Mouse (Mus musculus) monocyte, adult 2 months (primary cell): ENCODE results near the gene Mitd1.

Experiments used
- DNase-seq, 2 experiments: peaks; one replicate each; pipeline ENCODE4 v3.0.0; 2022; ENCODE audit warnings: low spot score in 2 of 2, low read depth in 1 of 2

Mitd1 gene

DNA sequence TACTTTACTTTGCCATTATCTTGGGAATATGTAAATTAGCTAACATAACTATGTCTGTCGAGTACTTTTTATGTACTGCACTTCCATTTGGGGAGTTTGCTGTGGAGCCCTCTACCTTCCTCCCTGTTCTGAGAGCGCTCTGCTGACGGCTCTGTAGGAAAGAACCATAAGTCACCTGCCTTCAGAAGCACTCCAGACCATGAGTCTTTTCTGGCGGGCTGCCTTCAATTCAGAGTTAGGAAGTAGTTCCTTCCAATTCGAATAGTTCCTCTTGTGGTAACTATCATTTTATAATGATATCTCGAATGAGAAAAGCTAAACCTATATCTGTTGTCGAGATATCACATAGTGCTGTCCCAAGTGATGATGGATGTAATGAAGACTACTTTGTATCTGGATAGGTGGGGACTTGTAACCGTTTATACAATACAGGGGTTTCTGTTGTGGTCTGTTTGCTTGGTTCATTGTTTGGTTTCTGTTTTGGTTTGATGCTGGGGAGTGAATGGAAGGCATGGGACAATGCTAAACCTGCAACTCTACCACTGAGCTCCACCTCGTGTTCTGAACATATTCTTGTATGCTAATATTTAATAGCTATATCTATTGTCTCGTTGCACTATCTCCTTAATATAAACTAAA, 22.4 kb downstream of the Mitd1 start:
- no peak for DNase-seq

DNA sequence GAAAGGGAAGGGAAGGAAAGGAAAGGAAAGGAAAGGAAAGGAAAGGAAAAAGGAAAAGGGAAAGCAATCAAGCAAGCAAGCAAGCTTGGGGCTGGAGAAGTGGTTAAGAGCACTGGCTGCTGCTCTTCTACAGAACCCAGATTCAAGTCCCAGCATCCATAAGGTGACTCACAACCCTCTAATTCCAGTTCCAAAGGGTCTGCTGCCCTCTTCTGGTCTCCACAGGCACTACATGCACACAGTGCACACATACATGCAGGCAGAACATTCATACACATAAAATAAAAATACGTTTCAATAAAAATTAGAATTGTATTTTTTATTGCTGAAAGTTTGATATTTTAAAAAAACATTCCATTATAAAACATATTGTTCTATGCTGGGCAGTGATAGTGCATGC, 23.2 kb downstream of the Mitd1 start:
- DNase-seq, result peak in 1 of 2 experiments; percentile 54

DNA sequence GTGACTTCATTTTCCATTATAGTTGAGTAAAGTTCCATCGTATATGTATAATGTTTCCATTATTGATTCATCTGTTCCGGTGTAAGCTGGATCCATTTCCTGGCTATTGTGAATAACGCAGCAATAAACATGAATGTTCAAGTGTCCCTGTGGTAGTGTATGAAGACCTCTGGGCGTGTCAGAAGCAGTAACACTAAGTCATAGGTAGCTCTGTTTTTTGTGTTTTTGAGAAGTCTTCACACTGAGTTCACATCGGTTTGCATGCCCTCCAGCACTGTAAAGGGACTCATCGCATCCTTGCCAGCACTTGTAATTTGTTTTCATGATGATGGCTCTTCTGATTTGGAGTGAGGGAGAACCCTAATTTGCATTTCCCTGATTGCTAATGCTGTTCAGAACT, 23.9 kb downstream of the Mitd1 start, which contains the start of gene Tsga10:
TSS of gene Tsga10 (minus strand) at position 144 of the 400 bp plus-strand sequence.
- DNase-seq, result no peak

DNA sequence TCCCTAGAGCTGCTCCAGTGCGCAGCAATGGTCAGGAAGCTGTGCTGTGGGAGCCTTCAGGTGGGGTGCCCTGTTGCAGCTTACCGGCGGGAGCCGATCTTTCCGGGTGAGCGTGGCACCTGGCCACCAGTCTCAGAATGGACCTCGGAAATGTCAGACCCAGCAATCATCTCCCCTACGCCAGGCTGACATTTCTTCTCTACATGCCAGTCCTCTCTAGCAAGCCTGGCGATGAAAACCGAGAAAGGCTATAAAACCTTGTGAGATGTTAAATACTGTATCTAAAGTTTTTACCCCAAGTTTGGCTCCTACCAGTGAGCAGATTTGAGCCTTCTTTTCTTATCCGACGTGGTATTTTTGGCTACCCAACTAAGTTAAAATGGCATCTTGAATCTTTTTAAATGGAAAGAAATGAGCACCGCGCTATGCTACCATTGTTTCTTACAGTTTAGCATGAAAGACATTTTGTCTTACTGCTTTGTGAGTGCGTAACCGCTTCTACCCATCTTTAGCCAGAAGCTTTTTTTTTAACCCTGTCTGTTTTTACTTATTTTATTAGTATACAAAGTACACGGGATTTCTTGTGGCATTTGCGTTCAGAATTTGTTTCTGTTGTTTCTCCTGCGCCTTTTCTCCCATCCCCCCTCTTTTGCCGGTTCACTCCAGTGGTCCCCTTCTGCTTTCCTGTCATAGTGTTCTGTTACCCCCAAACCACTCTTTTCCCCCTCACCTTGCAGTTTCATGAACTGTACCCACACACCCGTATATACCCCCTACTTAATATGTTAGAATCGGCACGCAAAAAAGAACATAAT, 24.6 kb downstream of the Mitd1 start:
- no peak for DNase-seq

DNA sequence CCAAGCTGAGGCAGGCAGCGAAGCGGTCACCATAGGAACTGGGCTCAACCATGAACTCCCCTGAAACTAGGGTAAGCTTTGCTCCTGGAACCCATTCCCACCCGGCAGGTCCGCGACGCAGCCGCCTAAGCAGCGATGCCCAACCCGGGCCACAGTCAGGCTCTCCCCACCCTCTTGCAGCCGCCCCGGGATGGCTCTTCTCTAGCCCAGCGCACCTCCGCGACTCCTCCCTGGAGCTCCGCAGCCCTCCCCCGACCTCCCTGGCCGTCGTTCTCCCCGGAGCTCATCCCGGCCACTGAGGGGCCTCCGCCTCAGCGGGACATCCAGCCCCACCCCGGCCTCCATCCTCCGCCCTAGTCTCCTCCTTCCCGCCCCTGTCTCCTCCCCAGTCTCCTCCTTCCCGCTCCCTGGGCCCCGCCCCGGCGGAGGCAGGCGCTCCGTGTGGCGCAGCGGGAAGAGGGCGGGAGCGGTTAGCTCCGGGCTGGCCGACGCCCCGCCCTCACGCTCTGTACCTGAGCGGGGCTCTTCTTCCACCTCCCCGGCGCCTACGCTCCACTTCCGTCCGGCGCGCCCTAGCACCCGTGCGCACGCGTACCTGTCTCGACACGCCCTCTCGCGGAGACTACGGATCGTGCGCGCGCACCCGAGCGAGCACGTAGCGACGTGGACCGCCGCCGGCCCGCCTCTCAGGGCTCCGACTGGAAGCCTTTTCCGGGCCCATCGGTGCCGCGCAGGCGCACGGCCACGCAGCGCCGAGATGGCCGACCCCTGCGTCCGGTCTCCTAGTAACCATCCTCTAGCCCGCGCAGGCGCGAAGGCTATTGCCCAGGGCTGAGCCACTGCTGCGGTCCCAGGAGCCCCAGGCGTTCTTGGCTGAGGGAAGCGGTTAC, 25.5 kb downstream of the Mitd1 start:
- peak; percentile 98 to 99 for DNase-seq

DNA sequence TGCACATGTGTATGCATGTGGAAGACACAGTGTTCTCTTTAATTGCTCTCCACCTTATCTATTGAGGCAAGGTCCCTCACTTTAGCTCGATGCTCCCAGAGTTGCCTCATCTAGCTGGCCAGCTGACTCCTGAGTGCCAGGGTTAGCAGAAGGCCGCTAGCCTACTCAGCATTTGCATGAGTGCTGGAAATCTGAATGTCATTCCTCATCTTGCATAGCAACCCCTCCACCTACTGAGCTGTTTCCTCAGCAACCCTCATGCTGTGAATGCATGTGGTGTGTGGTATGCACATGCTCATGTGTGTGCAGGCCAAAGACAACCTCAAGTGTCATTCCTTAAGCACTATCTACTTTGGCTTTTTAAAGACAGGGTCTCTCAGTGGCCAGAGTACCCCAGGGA, 39.5 kb downstream of the Mitd1 start:
- no peak for DNase-seq

DNA sequence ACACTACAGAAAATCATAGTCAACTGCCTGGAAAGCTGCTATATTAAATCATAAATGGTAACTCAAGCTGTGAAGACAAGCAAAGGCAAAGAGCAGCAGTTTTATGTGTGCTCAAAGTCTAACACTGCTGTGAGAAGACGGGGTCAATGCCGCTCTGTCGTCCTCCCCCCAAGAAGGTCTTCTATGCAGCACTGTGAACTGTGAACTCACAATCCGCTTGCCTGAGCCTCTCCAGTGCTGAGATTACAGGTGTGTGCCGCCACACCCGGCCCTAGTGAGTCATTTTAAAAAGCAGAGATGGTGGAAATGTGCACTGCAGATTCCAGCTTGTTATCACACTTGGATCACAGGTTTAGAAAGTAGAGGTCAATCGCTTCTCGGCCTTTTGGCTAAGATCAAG, 43.3 kb downstream of the Mitd1 start:
- DNase-seq, result no peak

DNA sequence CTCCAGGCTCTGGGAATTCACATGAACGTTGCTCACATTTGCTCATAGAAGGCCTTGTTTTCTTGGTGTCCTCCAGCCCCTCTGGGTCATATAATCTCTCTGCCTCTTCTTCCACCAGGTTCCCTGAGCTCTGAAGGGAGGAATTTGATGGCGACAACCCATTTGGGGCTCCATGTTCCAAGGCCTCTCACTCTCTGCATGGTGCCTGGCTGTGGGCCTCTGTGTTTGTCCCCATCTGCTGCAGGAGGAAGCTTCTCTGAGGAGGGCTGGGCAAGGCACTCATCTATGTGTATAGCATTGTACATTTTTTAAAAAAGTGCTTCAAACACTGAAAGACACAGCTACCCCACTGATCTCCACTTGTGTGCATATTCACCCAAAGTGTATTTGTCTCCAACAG, 58.5 kb downstream of the Mitd1 start:
- DNase-seq, result no peak
